Mouse (Mus musculus) heart, embryonic 15.5 days (tissue): ENCODE results near the gene Cenpo. TPM values are rescaled to one million over a fixed set of nuclear protein-coding genes. Genes with fewer than 3 reads are reported as not detected.
"Not testable (repeated sequence)": the region's sequence is repeated elsewhere in the genome, so short reads cannot be mapped to it uniquely, and the experiment has no call there.

Source experiments
- ATAC-seq: fragments of 200-750 bp; cut with Nextera tagmentation; replicated peaks from 2 replicates; pipeline ENCODE4 v1.8.0; 2017; ENCODE audit warnings: low read depth, moderate TSS enrichment; ENCODE audit not compliant: insufficient number of reproducible peaks, insufficient read depth, low FRiP score
- H3K27ac ChIP-seq: fragments of 300-500 bp; sonication (generic); 2 replicates; pipeline ENCODE4 v1.5.1; 2015; ENCODE audit warnings: mild to moderate bottlenecking, inconsistent platforms
- H3K27me3 ChIP-seq: fragments of 300-500 bp; sonication (generic); 2 replicates; pipeline ENCODE4 v1.6.1; 2015; ENCODE audit warnings: inconsistent platforms
- H3K36me3 ChIP-seq: fragments of 300-500 bp; sonication (generic); 2 replicates; pipeline ENCODE4 v1.6.1; 2015; ENCODE audit warnings: mild to moderate bottlenecking, inconsistent platforms
- H3K4me1 ChIP-seq: fragments of 300-500 bp; sonication (generic); replicated peaks from 2 replicates; pipeline ENCODE4 v1.6.1; 2015; ENCODE audit warnings: inconsistent platforms
- H3K4me2 ChIP-seq: fragments of 300-500 bp; sonication (generic); 2 replicates; pipeline ENCODE4 v1.6.1; 2015; ENCODE audit warnings: inconsistent platforms, mild to moderate bottlenecking, moderate library complexity
- H3K4me3 ChIP-seq: fragments of 300-500 bp; sonication (generic); 2 replicates; pipeline ENCODE4 v1.5.1; 2015; ENCODE audit warnings: mild to moderate bottlenecking, inconsistent platforms
- H3K9ac ChIP-seq: fragments of 300-500 bp; sonication (generic); 2 replicates; pipeline ENCODE4 v1.6.1; 2015; ENCODE audit warnings: mild to moderate bottlenecking, inconsistent platforms
- H3K9me3 ChIP-seq: fragments of 300-500 bp; sonication (generic); replicated peaks from 2 replicates; pipeline ENCODE4 v1.6.1; 2016; ENCODE audit warnings: inconsistent platforms
- WGBS: fragments of 180-500 bp; shearing (Covaris S2); methylation state at CpG from one replicate; pipeline ENCODE4 v1.1.7; 2015; ENCODE audit warnings: mixed read lengths; 5-methylcytosine and 5-hydroxymethylcytosine counted together
- polyA plus RNA-seq: library from polyadenylated mRNA; unstranded; fragments of >200 nt; fragmentation: Nextera tagmentation; extraction: Ambion mirVana; gene quantifications from 2 replicates; pipeline ENCODE4 v1.2.1, GENCODE M21; 2015

The Cenpo gene
- polyA plus RNA-seq: 6.4 and 8.7 TPM in 2 replicates

GRCm38 (mm10) chr12:4233572-4234508 is at the start of gene Cenpo, which contains the start of gene Ptrhd1:
TSS of gene Cenpo (minus strand) at chr12:4234294.
TSS of gene Ptrhd1 (plus strand) at chr12:4234027.
- H3K36me3 ChIP-seq: peaks cover 4% of the 10 kb centered on the region; the same call in 1 of the 2 replicates
- H3K4me1 ChIP-seq: peaks cover 14% of the 10 kb centered on the region
- peak within 1 kb of the TSS; percentile 75 for H3K9ac ChIP-seq
- ATAC-seq: peak; percentile 96
- no peaks in the 10 kb centered on the region for H3K27me3 ChIP-seq
- H3K9me3 ChIP-seq: no peaks in the 10 kb centered on the region
- WGBS: under 1% methylated on average over 50 of the region's 50 CpGs
- H3K4me3 ChIP-seq: peak within 1 kb of the TSS; percentile 83
- peak within 1 kb of the TSS; percentile 98 for H3K27ac ChIP-seq
- peak within 1 kb of the TSS; percentile 71 for H3K4me2 ChIP-seq

DNA sequence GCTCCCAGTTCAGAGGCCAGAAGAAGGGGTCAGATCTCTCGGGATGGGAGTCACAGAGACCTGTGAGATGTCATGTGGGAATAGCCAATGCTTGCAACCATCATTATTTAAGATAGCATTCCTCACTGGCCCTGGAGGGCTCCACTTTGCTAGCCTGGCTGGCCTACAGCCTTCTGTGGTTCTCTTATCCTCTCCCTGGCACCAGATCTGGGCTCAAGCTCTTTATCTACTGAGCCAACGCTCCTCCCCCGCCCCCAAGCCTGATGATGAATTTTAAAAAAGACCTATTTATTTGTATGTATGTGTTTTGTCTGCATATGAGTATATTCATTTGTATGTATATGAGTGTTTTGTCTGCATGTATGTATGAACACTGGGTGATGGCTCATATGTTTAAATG is 45.8 kb upstream of the Cenpo start:
- Histone ChIP-seq H3K27me3 (no peaks in the 10 kb centered on the region), H3K27ac (no peak overlapping the region), H3K9ac (no peak overlapping the region), H3K9me3 (no peaks in the 10 kb centered on the region), H3K4me2 (no peak overlapping the region), H3K4me1 (peaks cover 8% of the 10 kb centered on the region), H3K36me3 (peaks cover 6% of the 10 kb centered on the region; the same call in 1 of the 2 replicates), H3K4me3 (no peak overlapping the region)
- no peak for ATAC-seq
- WGBS: 76% methylated on average over 3 of the region's 3 CpGs

- no peak for ATAC-seq
- Histone ChIP-seq H3K9ac (no peak overlapping the region), H3K9me3 (no peaks in the 10 kb centered on the region), H3K4me3 (no peak overlapping the region), H3K27ac (no peak overlapping the region), H3K4me2 (no peak overlapping the region), H3K27me3 (no peaks in the 10 kb centered on the region), H3K4me1 (peaks cover 8% of the 10 kb centered on the region), H3K36me3 (peaks cover 12% of the 10 kb centered on the region)
- WGBS: 89% methylated on average over 3 of the region's 3 CpGs
Measured at GRCm38 (mm10) chr12:4278978-4279755, 45.1 kb upstream of the Cenpo start.

- H3K27me3 ChIP-seq: no peaks in the 10 kb centered on the region
- ATAC-seq: no peak
- no peaks in the 10 kb centered on the region for H3K4me1 ChIP-seq
- no peak overlapping the region for H3K27ac ChIP-seq
- H3K4me2 ChIP-seq: no peak overlapping the region
- WGBS: 91% methylated on average over 6 of the region's 6 CpGs
- H3K4me3 ChIP-seq: no peak overlapping the region
- peaks cover 51% of the 10 kb centered on the region for H3K36me3 ChIP-seq
- H3K9me3 ChIP-seq: no peaks in the 10 kb centered on the region; the same call in 1 of the 2 replicates
- H3K9ac ChIP-seq: no peak overlapping the region
Measured at GRCm38 (mm10) chr12:4271078-4271477, 37.0 kb upstream of the Cenpo start.

- Histone ChIP-seq H3K9me3 (no peaks in the 10 kb centered on the region; the same call in 1 of the 2 replicates), H3K9ac (no peak overlapping the region), H3K4me1 (no peaks in the 10 kb centered on the region), H3K36me3 (peaks cover 45% of the 10 kb centered on the region), H3K4me2 (no peak overlapping the region), H3K27me3 (no peaks in the 10 kb centered on the region), H3K4me3 (no peak overlapping the region), H3K27ac (no peak overlapping the region)
- 92% methylated on average over 4 of the region's 4 CpGs for WGBS
- ATAC-seq: no peak
Measured at GRCm38 (mm10) chr12:4267765-4268164, 33.7 kb upstream of the Cenpo start.

DNA sequence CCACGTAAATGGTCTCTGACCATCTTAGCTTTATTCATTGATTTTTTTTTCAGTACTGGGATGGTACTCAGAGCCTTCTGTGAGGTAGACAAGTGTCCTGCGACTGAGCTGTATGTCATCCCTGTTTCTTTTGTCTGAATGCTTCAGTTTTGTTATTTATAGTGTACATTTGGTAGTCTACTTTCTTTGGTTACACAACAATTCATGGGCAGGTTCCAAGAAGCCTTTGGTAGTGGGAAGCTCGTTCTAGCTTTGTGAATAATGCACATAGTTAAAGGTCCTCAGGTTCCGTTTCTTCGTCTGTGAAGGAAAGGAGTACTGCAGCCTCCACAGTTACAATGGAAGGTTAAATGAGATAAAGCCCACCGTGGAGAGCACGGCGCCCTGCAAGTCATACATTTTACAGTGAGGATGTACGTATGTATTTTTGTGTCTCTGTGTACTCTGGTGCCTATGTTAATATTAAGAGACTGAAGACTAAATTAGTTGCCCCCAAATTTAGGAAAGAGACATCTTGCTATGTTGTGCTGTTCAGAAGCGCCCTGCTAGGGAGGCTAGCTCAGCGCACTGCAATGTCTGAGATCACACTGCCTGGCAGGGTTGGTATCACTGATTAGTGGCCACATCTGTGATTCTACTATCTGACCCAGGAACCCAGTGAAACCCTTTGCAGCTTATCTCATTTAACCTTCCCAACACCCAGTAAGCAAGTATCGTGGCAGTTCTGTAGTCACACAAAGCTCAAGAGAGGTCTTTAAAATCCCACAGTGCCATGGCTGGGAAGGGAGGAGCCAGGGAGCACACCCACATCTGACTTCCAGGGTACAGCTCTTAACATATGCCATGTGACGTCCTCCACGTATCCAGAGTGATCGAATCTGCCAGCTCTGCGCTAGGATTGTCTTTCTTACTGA is 18.9 kb upstream of the Cenpo start:
- no peak for ATAC-seq
- Histone ChIP-seq H3K9ac (no peak overlapping the region), H3K27ac (no peak overlapping the region), H3K36me3 (peaks cover 19% of the 10 kb centered on the region), H3K27me3 (no peaks in the 10 kb centered on the region), H3K4me1 (no peaks in the 10 kb centered on the region), H3K4me2 (no peak overlapping the region), H3K4me3 (no peak overlapping the region), H3K9me3 (no peaks in the 10 kb centered on the region)
- WGBS: 83% methylated on average over 16 of the region's 16 CpGs

GRCm38 (mm10) chr12:4249786-4250185 is 15.7 kb upstream of the Cenpo start:
- H3K36me3 ChIP-seq: peaks cover 16% of the 10 kb centered on the region
- no peak overlapping the region for H3K4me2 ChIP-seq
- H3K9me3 ChIP-seq: no peaks in the 10 kb centered on the region
- no peak overlapping the region for H3K9ac ChIP-seq
- no peak overlapping the region for H3K4me3 ChIP-seq
- H3K27me3 ChIP-seq: no peaks in the 10 kb centered on the region
- H3K27ac ChIP-seq: no peak overlapping the region
- no peak for ATAC-seq
- WGBS: 87% methylated on average over 6 of the region's 6 CpGs
- H3K4me1 ChIP-seq: no peaks in the 10 kb centered on the region

- Histone ChIP-seq H3K36me3 (0 out of 2 replicates have a peak, but pooled peaks cover 4% of the 10 kb centered on the region), H3K4me2 (no peak overlapping the region), H3K27ac (no peak overlapping the region), H3K4me3 (no peak overlapping the region), H3K9ac (no peak overlapping the region), H3K27me3 (no peaks in the 10 kb centered on the region), H3K9me3 (no peaks in the 10 kb centered on the region), H3K4me1 (peaks cover 6% of the 10 kb centered on the region; the same call in 1 of the 2 replicates)
- no peak for ATAC-seq
- WGBS: 77% methylated on average over 10 of the region's 10 CpGs
Measured at GRCm38 (mm10) chr12:4245742-4246141, 11.6 kb upstream of the Cenpo start.

DNA sequence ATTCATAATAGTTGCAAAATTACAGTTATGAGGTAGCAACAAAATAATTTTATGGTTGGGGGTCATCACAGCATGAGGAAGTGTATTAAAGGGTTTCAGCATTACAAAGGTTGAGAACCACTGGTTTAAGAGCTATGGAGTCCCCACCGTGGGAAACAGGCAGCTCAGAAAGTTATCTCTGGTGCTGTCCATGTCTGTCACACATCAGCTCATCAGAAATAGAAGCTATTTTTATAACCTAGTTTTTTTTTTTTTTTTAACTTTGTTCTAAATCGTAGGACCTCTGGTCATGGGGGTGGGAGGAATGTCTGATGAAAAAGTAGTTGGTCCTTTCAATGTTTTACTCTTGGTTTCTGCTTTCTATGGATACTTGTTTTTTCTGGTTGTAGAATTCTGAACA is 9.7 kb upstream of the Cenpo start:
- H3K4me3 ChIP-seq: no peak overlapping the region
- H3K4me1 ChIP-seq: peaks cover 10% of the 10 kb centered on the region; the same call in 1 of the 2 replicates
- H3K9ac ChIP-seq: no peak overlapping the region
- H3K27me3 ChIP-seq: no peaks in the 10 kb centered on the region
- no peak overlapping the region for H3K4me2 ChIP-seq
- 0 out of 2 replicates have a peak, but pooled peaks cover 4% of the 10 kb centered on the region for H3K36me3 ChIP-seq
- 40% methylated on average over 2 of the region's 2 CpGs for WGBS
- no peaks in the 10 kb centered on the region for H3K9me3 ChIP-seq
- no peak overlapping the region for H3K27ac ChIP-seq
- no peak for ATAC-seq

DNA sequence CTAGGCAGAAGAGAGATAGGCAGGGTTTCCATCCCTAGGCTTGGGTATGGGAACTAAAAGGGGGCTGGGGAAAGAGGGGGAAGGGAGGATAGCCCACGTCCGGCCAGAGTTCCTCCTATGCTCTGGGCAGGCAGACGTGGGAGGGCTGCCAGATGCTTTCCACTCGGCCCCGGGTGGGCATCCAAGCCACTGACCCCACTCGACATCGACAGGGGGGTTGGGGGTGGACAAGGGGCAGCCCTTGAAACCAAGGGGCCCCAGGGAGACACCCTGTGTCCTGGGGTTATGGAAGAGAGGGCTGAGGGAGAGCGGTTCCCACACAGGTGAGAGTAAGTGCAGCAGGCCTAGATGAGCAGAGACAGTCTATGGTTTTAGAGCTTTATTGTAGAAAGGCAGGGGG is 6.2 kb upstream of the Cenpo start:
- not testable (repeated sequence) for H3K4me2 ChIP-seq, H3K9ac ChIP-seq, H3K36me3 ChIP-seq, H3K27me3 ChIP-seq, H3K27ac ChIP-seq, H3K4me3 ChIP-seq, ATAC-seq, H3K9me3 ChIP-seq
- H3K4me1 ChIP-seq: peaks cover 10% of the 10 kb centered on the region; the same call in 1 of the 2 replicates
- 54% methylated on average over 8 of the region's 8 CpGs for WGBS
